Mouse (Mus musculus) stomach, postnatal 0 days (tissue): ENCODE data around the gene Phf13. TPM values are rescaled to one million over a fixed set of nuclear protein-coding genes. Genes with fewer than 3 reads are reported as not detected.

Experiments used
- ATAC-seq: fragments of 200-750 bp; cut with Nextera tagmentation; 2 replicates; pipeline ENCODE4 v1.8.0; 2017; ENCODE audit not compliant: low FRiP score, low TSS enrichment
- DNase-seq: peaks from one replicate; pipeline ENCODE4 v3.0.0-alpha.2; 2016; ENCODE audit warnings: low spot score
- H3K27ac ChIP-seq: fragments of 300-500 bp; sonication (generic); replicated peaks from 2 replicates; pipeline ENCODE4 v1.5.1; 2014; ENCODE audit warnings: mild to moderate bottlenecking, control low read depth
- H3K27me3 ChIP-seq: fragments of 300-500 bp; sonication (generic); 2 replicates; pipeline ENCODE4 v1.6.1; 2014; ENCODE audit warnings: low read length; ENCODE audit not compliant: control insufficient read depth, insufficient read depth
- H3K36me3 ChIP-seq: fragments of 300-500 bp; sonication (generic); 2 replicates; pipeline ENCODE4 v1.6.1; 2014; ENCODE audit warnings: low read length, mixed read lengths; ENCODE audit not compliant: control insufficient read depth, insufficient read depth
- H3K4me1 ChIP-seq: fragments of 300-500 bp; sonication (generic); replicated peaks from 2 replicates; pipeline ENCODE4 v1.6.1; 2014; ENCODE audit warnings: antibody characterized with exemption; ENCODE audit not compliant: control insufficient read depth, insufficient read depth
- H3K4me2 ChIP-seq: fragments of 300-500 bp; sonication (generic); replicated peaks from 2 replicates; pipeline ENCODE4 v1.6.1; 2014; ENCODE audit warnings: low read depth, mild to moderate bottlenecking, control low read depth, moderate library complexity
- H3K4me3 ChIP-seq: fragments of 300-500 bp; sonication (generic); 2 replicates; pipeline ENCODE4 v1.5.1; 2014; ENCODE audit warnings: low read depth, low read length, control low read depth
- H3K9ac ChIP-seq: fragments of 300-500 bp; sonication (generic); 2 replicates; pipeline ENCODE4 v1.6.1; 2014; ENCODE audit warnings: mild to moderate bottlenecking, low read length, control low read depth, mixed read lengths
- H3K9me3 ChIP-seq: fragments of 300-500 bp; sonication (generic); 2 replicates; pipeline ENCODE4 v1.6.1; 2016; ENCODE audit warnings: low read length; ENCODE audit not compliant: control insufficient read depth
- CTCF ChIP-seq: IDR thresholded peaks from 2 replicates; pipeline ENCODE4 v1.5.1; 2016; ENCODE audit warnings: antibody characterized with exemption, low read depth, mild to moderate bottlenecking, moderate library complexity
- EP300 ChIP-seq: optimal IDR thresholded peaks from 2 replicates; pipeline ENCODE3; 2016; ENCODE audit warnings: antibody characterized with exemption
- WGBS: fragments of 180-500 bp; shearing (Covaris S2); extraction: QIAGEN DNeasy Blood & Tissue Kit; methylation state at CpG from one replicate; pipeline ENCODE4 v1.1.7; 2014; 5-methylcytosine and 5-hydroxymethylcytosine counted together
- polyA plus RNA-seq: library from polyadenylated mRNA; unstranded; fragments of >200 nt; fragmentation: Nextera tagmentation; extraction: Ambion mirVana; gene quantifications from 2 replicates; pipeline ENCODE4 v1.2.1, GENCODE M21; 2015

Phf13 gene
- polyA plus RNA-seq, 1 experiment from 2014 or later = 12.7 TPM

DNA sequence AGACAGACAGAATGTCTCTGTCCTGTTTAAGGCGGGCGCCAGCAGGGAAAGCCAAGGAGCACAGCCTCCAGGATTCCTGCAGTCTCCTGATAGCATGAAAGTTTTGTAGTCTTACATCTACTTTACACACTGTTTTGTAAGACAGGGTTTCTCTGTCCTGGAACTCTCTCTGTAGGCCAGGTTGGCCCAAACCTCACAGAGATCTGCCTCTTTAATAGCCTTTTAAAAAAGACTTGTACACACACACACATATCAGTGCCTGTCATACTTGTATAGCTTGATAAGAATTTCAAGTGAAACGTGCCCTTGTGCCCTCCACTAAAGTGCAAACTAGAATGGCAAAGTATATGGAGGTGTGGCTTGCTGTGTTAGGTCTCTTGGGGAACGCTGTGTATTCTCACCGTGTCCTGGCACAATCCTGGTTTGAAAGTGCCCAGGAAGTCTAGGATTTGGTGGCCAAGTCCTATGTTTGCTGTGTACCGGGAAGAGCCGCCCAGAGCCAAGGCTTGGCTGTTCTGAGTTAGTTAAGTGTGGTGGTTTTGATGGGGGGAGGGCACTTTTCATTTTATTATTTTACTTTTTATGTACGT, 15.2 kb upstream of the Phf13 start:
- Histone ChIP-seq H3K4me2 (peak overlapping the region; percentile 97), H3K36me3 (peaks cover 4% of the 10 kb centered on the region), H3K9ac (peak overlapping the region; percentile 86), H3K4me3 (peak overlapping the region; percentile 79), H3K9me3 (no peaks in the 10 kb centered on the region), H3K27me3 (no peaks in the 10 kb centered on the region), H3K27ac (peak overlapping the region; percentile 98), H3K4me1 (0 out of 2 replicates have a peak, but pooled peaks cover 4% of the 10 kb centered on the region)
- whole genome bisulfite sequencing = 53% methylated on average over 8 of the region's 8 CpGs
- TF ChIP-seq EP300 (no peak), CTCF (no peak)
- DNase-seq = peak; percentile 45
- no peak for ATAC-seq

DNA sequence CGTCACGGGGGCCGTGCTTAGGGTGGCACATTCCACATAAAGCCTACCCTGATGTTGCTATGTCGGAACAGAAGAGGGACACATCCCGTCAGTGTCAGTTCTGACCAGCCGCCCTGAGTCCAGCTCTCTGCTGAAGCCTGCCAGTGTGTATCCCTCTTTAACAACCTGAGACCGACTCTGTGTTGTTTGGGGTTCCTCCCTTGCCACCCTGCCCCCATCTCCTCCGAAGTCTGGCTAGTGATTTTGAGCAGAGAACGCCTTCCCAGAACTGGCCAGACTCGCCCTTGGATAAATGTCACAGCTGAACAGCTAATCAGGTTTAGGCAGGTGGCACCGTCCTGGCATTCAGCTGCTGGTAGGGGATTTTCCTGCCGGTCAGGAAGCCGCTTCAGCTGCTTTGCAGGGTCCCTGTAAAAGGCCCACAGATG, 14.7 kb upstream of the Phf13 start:
- peak overlapping the region; percentile 86 for H3K9ac ChIP-seq
- no peak for TF ChIP-seq CTCF
- TF ChIP-seq EP300 = no peak
- peak overlapping the region; percentile 79 for H3K4me3 ChIP-seq
- H3K27ac ChIP-seq = peak overlapping the region; percentile 98
- DNase-seq (peak; percentile 57), ATAC-seq (no peak)
- WGBS = 12% methylated on average over 13 of the region's 13 CpGs
- peak overlapping the region; percentile 97 for H3K4me2 ChIP-seq
- H3K9me3 ChIP-seq = no peaks in the 10 kb centered on the region
- H3K27me3 ChIP-seq = no peaks in the 10 kb centered on the region
- H3K36me3 ChIP-seq = peaks cover 4% of the 10 kb centered on the region; the same call in 1 of the 2 replicates
- H3K4me1 ChIP-seq = 0 out of 2 replicates have a peak, but pooled peaks cover 4% of the 10 kb centered on the region

DNA sequence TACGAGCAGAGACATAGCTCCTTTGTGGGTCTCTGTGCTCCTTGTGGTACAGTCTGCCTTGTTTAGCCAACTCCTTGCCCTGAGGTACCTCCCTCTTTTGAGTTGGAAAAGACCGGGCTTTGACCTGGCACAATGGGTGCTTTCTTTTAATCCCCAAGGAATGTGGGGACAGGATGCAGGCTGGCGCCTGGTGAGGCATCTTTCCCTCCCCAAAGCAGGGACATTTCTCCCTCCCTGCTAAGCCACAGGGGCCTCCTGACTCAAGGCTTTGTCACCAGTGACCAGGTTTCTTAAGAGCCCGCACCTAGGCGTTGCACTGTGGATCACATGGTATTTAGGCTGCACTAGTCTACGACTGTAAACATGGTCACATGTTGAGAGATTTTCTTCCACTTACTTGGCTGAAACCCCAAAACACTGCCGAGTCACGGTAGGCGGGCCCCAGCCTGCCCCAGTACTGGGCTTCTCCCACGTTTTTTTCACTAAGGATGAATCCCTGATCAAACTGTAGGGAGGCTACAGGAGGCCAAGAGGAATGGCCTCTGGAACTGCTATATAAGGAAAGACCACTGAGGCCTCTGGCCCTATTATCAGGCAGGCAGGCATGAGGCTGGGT, 14.1 kb upstream of the Phf13 start:
- Histone ChIP-seq H3K36me3 (peaks cover 4% of the 10 kb centered on the region; the same call in 1 of the 2 replicates), H3K9ac (peak overlapping the region; percentile 86), H3K4me1 (0 out of 2 replicates have a peak, but pooled peaks cover 4% of the 10 kb centered on the region), H3K4me2 (peak overlapping the region; percentile 97), H3K27me3 (no peaks in the 10 kb centered on the region), H3K4me3 (peak overlapping the region; percentile 79), H3K9me3 (no peaks in the 10 kb centered on the region), H3K27ac (peak overlapping the region; percentile 98)
- TF ChIP-seq EP300 (no peak), CTCF (no peak)
- ATAC-seq = peak; percentile 69
- 1% methylated on average over 10 of the region's 10 CpGs for WGBS
- peak; percentile 79 for DNase-seq

DNA sequence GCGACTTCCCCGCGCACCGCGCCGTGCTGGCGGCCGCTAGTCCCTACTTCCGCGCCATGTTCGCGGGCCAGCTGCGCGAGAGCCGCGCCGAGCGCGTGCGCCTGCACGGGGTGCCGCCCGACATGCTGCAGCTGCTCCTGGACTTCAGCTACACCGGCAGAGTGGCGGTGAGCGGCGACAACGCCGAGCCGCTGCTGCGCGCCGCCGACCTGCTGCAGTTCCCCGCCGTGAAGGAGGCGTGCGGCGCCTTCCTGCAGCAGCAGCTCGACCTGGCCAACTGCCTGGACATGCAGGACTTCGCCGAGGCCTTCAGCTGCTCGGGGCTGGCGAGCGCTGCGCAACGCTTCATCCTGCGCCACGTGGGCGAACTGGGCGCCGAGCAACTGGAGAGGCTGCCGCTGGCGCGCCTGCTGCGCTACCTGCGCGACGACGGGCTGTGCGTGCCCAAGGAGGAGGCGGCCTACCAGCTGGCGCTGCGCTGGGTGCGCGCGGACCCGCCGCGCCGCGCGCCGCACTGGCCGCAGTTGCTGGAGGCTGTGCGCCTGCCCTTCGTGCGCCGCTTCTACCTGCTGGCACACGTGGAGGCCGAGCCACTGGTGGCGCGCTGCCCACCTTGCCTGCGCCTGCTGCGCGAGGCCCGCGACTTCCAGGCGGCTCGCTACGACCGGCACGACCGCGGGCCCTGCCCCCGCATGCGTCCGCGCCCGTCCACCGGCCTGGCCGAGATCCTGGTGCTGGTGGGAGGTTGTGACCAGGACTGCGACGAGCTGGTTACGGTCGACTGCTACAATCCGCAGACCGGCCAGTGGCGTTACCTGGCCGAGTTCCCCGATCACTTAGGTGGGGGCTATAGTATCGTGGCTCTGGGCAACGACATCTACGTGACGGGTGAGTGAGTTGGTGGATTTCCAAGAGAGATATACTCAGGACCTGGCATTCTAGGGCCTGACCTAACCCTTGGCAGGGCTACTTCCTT, 13.3 kb upstream of the Phf13 start:
- no peaks in the 10 kb centered on the region for H3K27me3 ChIP-seq
- H3K4me2 ChIP-seq = peak overlapping the region; percentile 97
- peak overlapping the region; percentile 79 for H3K4me3 ChIP-seq
- H3K36me3 ChIP-seq = peaks cover 4% of the 10 kb centered on the region; the same call in 1 of the 2 replicates
- peak overlapping the region; percentile 86 for H3K9ac ChIP-seq
- no peak for TF ChIP-seq EP300
- no peak for TF ChIP-seq CTCF
- peak overlapping the region; percentile 98 for H3K27ac ChIP-seq
- H3K9me3 ChIP-seq = no peaks in the 10 kb centered on the region
- H3K4me1 ChIP-seq = 0 out of 2 replicates have a peak, but pooled peaks cover 4% of the 10 kb centered on the region
- under 1% methylated on average over 106 of the region's 115 CpGs for WGBS
- ATAC-seq (peak; percentile 58), DNase-seq (peak; percentile 74)

DNA sequence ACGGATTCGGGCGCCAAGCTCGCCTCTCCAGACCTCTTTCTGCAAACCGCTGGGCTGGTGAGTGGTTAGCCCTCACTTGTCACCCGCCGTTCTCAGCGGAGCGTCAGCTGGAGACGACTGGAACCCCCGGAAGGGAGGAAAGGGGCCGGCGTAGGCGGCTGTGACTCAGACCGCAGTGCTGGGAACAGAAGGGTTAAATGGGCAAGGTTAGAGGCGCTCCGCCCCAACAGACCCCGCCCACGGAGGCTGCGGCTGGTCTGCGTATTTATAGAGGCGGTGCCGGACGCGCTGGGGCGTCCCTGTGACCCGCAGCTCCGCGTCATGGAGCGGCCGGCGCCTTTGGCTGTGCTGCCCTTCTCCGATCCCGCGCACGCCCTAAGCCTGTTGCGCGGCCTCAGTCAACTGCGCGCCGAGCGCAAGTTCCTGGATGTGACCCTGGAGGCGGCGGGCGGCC, 12.6 kb upstream of the Phf13 start, which contains the start of gene Klhl21:
TSS of gene Klhl21 (plus strand) at position 182 of the 454 bp plus-strand sequence.
- Histone ChIP-seq H3K4me3 (peak within 1 kb of the TSS; percentile 79), H3K4me2 (peak within 1 kb of the TSS; percentile 97), H3K9me3 (no peaks in the 10 kb centered on the region), H3K4me1 (0 out of 2 replicates have a peak, but pooled peaks cover 4% of the 10 kb centered on the region), H3K36me3 (no peaks in the 10 kb centered on the region; the same call in 1 of the 2 replicates), H3K27me3 (no peaks in the 10 kb centered on the region), H3K27ac (peak within 1 kb of the TSS; percentile 98), H3K9ac (peak within 1 kb of the TSS; percentile 86)
- TF ChIP-seq CTCF (no peak; the same call in 1 of the 2 replicates), EP300 (peak; percentile 84)
- DNase-seq = peak; percentile 97
- ATAC-seq = peak; percentile 88
- 0% methylated on average over 29 of the region's 45 CpGs for WGBS
